Mouse (Mus musculus) adrenal gland, adult 18-20 months (tissue): Measurements from ENCODE around the gene Atf7. TPM values are rescaled to one million over a fixed set of nuclear protein-coding genes. Genes with fewer than 3 reads are reported as not detected.

Experiments
- DNase-seq, 2 experiments: peaks; one replicate each; pipeline ENCODE4 v3.0.0; 2021 to 2022; ENCODE audit warnings: low spot score in 2 of 2
- total RNA-seq, 2 experiments: library from RNA; stranded (reverse); gene quantifications; 1 replicate in 1 of 2; 2 replicates in 1 of 2; pipeline ENCODE4 v1.2.3; 2021

The Atf7 gene
- total RNA-seq, 2 experiments from 2014 or later, result 58.9 to 62.1 TPM

- no peak for DNase-seq
Observed at GRCm38 (mm10) chr15:102555581-102555980, 69.7 kb downstream of the Atf7 start.

GRCm38 (mm10) chr15:102552599-102552998, 72.7 kb downstream of the Atf7 start:
- DNase-seq, result no peak

- no peak for DNase-seq
Observed at GRCm38 (mm10) chr15:102547478-102547877, 77.8 kb downstream of the Atf7 start.

GRCm38 (mm10) chr15:102546677-102547427, 78.4 kb downstream of the Atf7 start:
- DNase-seq, result peak; percentile 26 to 40

GRCm38 (mm10) chr15:102546246-102546645, 79.0 kb downstream of the Atf7 start:
- no peak for DNase-seq

GRCm38 (mm10) chr15:102544801-102545200, 80.5 kb downstream of the Atf7 start:
- DNase-seq, result no peak

GRCm38 (mm10) chr15:102533926-102534325, 91.3 kb downstream of the Atf7 start:
- no peak for DNase-seq

GRCm38 (mm10) chr15:102532106-102532900, 93.0 kb downstream of the Atf7 start:
- no peak for DNase-seq

GRCm38 (mm10) chr15:102531586-102531985, 93.7 kb downstream of the Atf7 start:
- no peak for DNase-seq

- DNase-seq, result no peak
Observed at GRCm38 (mm10) chr15:102530566-102530965, 94.7 kb downstream of the Atf7 start.

GRCm38 (mm10) chr15:102528396-102528795, 96.9 kb downstream of the Atf7 start:
- DNase-seq, result no peak

GRCm38 (mm10) chr15:102527936-102528335, 97.3 kb downstream of the Atf7 start:
- DNase-seq, result no peak

GRCm38 (mm10) chr15:102526111-102527002, 98.9 kb downstream of the Atf7 start:
- no peak for DNase-seq

GRCm38 (mm10) chr15:102524892-102525485, 100.3 kb downstream of the Atf7 start, which contains the start of gene Npff:
Npff (minus strand) TSS chr15:102524942.
- DNase-seq, result peak; percentile 72 to 74

GRCm38 (mm10) chr15:102521480-102521879, 103.8 kb downstream of the Atf7 start:
- DNase-seq, result no peak

GRCm38 (mm10) chr15:102520416-102520815, 104.8 kb downstream of the Atf7 start:
- DNase-seq, result no peak

- DNase-seq, result no peak
Observed at GRCm38 (mm10) chr15:102519211-102520141, 105.8 kb downstream of the Atf7 start.

- no peak for DNase-seq
Observed at GRCm38 (mm10) chr15:102518859-102519201, 106.4 kb downstream of the Atf7 start.

- DNase-seq, result peak; percentile 96
Observed at GRCm38 (mm10) chr15:102517976-102518858, 107.0 kb downstream of the Atf7 start, which contains the start of gene Tarbp2. Tarbp2 (plus strand) TSS chr15:102518192.
